Mouse (Mus musculus) MEL (cell line): Measurements from ENCODE around the gene Cemip2. TPM values are rescaled to one million over a fixed set of nuclear protein-coding genes. Genes with fewer than 3 reads are reported as not detected.

ENCODE experiments used
- DNase-seq: peaks from one replicate; pipeline ENCODE4 v3.0.0; 2011; ENCODE audit warnings: low read depth, low spot score
- H3K27ac ChIP-seq: 2 replicates; pipeline ENCODE4 v1.5.1; 2012; ENCODE audit warnings: low read depth, mild to moderate bottlenecking, control low read depth, low read length, moderate library complexity; ENCODE audit not compliant: control insufficient read depth
- H3K27me3 ChIP-seq, 2 experiments: fragments of 150-350 bp in 1 of 2; sonication (generic) in 1 of 2; 2 replicates each; pipeline ENCODE4 v1.6.1; 2012; ENCODE audit warnings: low read length in 2 of 2, mild to moderate bottlenecking in 2 of 2, improper control_type of control experiment in 1 of 2, moderate library complexity in 1 of 2; ENCODE audit not compliant: insufficient read depth in 2 of 2, control insufficient read depth in 1 of 2
- H3K36me3 ChIP-seq, 2 experiments: 2 replicates each; pipeline ENCODE4 v1.6.1; 2012 to 2014; ENCODE audit warnings: low read length in 2 of 2, improper control_type of control experiment in 1 of 2, inconsistent platforms in 1 of 2, mild to moderate bottlenecking in 1 of 2; ENCODE audit not compliant: insufficient read depth in 2 of 2, control insufficient read depth in 1 of 2
- H3K4me1 ChIP-seq, 2 experiments: fragments of 150-350 bp in 1 of 2; sonication (generic) in 1 of 2; 2 replicates each; pipeline ENCODE4 v1.6.1; 2012; ENCODE audit warnings: low read length in 2 of 2, improper control_type of control experiment in 1 of 2, mild to moderate bottlenecking in 1 of 2; ENCODE audit not compliant: insufficient read depth in 2 of 2, control insufficient read depth in 1 of 2
- H3K4me3 ChIP-seq, 2 experiments: fragments of 150-350 bp in 1 of 2; sonication (generic) in 1 of 2; 2 replicates each; pipeline ENCODE4 v1.5.1; 2012; ENCODE audit warnings: low read depth in 2 of 2, low read length in 2 of 2, mild to moderate bottlenecking in 2 of 2, moderate library complexity in 2 of 2, control low read depth in 1 of 2, improper control_type of control experiment in 1 of 2; ENCODE audit not compliant: control insufficient read depth in 1 of 2, insufficient read depth in 1 of 2
- H3K79me2 ChIP-seq: 2 replicates; pipeline ENCODE4 v1.6.1; 2012; ENCODE audit warnings: mild to moderate bottlenecking, low read length, moderate library complexity; ENCODE audit not compliant: control insufficient read depth, poor library complexity, insufficient read depth
- H3K9ac ChIP-seq: 2 replicates; pipeline ENCODE4 v1.6.1; 2012; ENCODE audit warnings: low read depth, mild to moderate bottlenecking, control low read depth, low read length, moderate library complexity; ENCODE audit not compliant: control insufficient read depth, poor library complexity, severe bottlenecking
- H3K9me3 ChIP-seq: fragments of 150-350 bp; sonication (generic); replicated peaks from 2 replicates; pipeline ENCODE4 v1.6.1; 2012; ENCODE audit warnings: mild to moderate bottlenecking, low read length, improper control_type of control experiment, moderate library complexity; ENCODE audit not compliant: insufficient read depth
- CHD1 ChIP-seq: IDR thresholded peaks from 2 replicates; pipeline ENCODE4 v1.6.1; 2012; ENCODE audit warnings: low read depth, mild to moderate bottlenecking, inconsistent platforms, low read length, improper control_type of control experiment
- CHD2 ChIP-seq: IDR thresholded peaks from 2 replicates; pipeline ENCODE4 v1.6.1; 2011; ENCODE audit warnings: low read length, improper control_type of control experiment
- CTCF ChIP-seq, 3 experiments: IDR thresholded peaks in 2 of 3; conservative IDR thresholded peaks in 1 of 3; 2 replicates each; pipeline ENCODE4 v1.5.1; 2011 to 2012; ENCODE audit warnings: low read length in 3 of 3, low read depth in 2 of 3, mild to moderate bottlenecking in 2 of 3, improper control_type of control experiment in 1 of 3, inconsistent platforms in 1 of 3, mixed read lengths in 1 of 3, moderate library complexity in 1 of 3; ENCODE audit not compliant: control insufficient read depth in 1 of 3, insufficient read depth in 1 of 3, poor library complexity in 1 of 3, severe bottlenecking in 1 of 3
- ELF1 ChIP-seq: IDR thresholded peaks from 2 replicates; pipeline ENCODE4 v1.6.1; 2014; ENCODE audit warnings: low read depth, mild to moderate bottlenecking, inconsistent platforms, low read length, improper control_type of control experiment, moderate library complexity
- GABPA ChIP-seq: IDR thresholded peaks from 2 replicates; pipeline ENCODE4 v1.6.1; 2012; ENCODE audit warnings: low read depth, mild to moderate bottlenecking, inconsistent platforms, low read length, improper control_type of control experiment, moderate library complexity
- GATA1 ChIP-seq: IDR thresholded peaks from 2 replicates; pipeline ENCODE4 v1.6.1; 2011; ENCODE audit warnings: low read depth, low read length, improper control_type of control experiment
- HCFC1 ChIP-seq: IDR thresholded peaks from 2 replicates; pipeline ENCODE4 v1.6.1; 2012; ENCODE audit warnings: low read depth, mild to moderate bottlenecking, inconsistent platforms, low read length, improper control_type of control experiment, moderate library complexity
- KAT2A ChIP-seq: conservative IDR thresholded peaks from 2 replicates; pipeline ENCODE4 v1.6.1; 2012; ENCODE audit warnings: low read depth, low read length, improper control_type of control experiment, inconsistent platforms
- MEF2A ChIP-seq: IDR thresholded peaks from 2 replicates; pipeline ENCODE4 v1.6.1; 2014; ENCODE audit warnings: low read depth, mild to moderate bottlenecking, inconsistent platforms, low read length, improper control_type of control experiment; ENCODE audit not compliant: poor library complexity, insufficient replicate concordance, severe bottlenecking; ENCODE audit errors: extremely low read depth
- MYC ChIP-seq: IDR thresholded peaks from 2 replicates; pipeline ENCODE4 v1.6.1; 2011; ENCODE audit warnings: low read depth, mild to moderate bottlenecking, low read length, improper control_type of control experiment, moderate library complexity
- NELFE ChIP-seq: IDR thresholded peaks from 2 replicates; pipeline ENCODE4 v1.6.1; 2011; ENCODE audit warnings: low read depth, low read length, improper control_type of control experiment
- POLR2AphosphoS2 ChIP-seq: IDR thresholded peaks from 2 replicates; pipeline ENCODE4 v1.6.1; 2011; ENCODE audit warnings: low read length, improper control_type of control experiment
- RAD21 ChIP-seq: IDR thresholded peaks from 2 replicates; pipeline ENCODE4 v1.6.1; 2011; ENCODE audit warnings: mild to moderate bottlenecking, low read depth, low read length, improper control_type of control experiment
- SMC3 ChIP-seq: IDR thresholded peaks from 2 replicates; pipeline ENCODE4 v1.6.1; 2011; ENCODE audit warnings: low read depth, low read length, improper control_type of control experiment
- TAL1 ChIP-seq: IDR thresholded peaks from 2 replicates; pipeline ENCODE4 v1.6.1; 2012; ENCODE audit warnings: mild to moderate bottlenecking, inconsistent platforms, low read length, moderate library complexity, mixed read lengths
- TBP ChIP-seq: IDR thresholded peaks from 2 replicates; pipeline ENCODE4 v1.8.0; 2011; ENCODE audit warnings: low read depth, low read length, improper control_type of control experiment
- USF1 ChIP-seq: IDR thresholded peaks from 2 replicates; pipeline ENCODE4 v1.6.1; 2014; ENCODE audit warnings: low read depth, mild to moderate bottlenecking, inconsistent platforms, low read length, improper control_type of control experiment, moderate library complexity
- USF2 ChIP-seq, 2 experiments: IDR thresholded peaks; 2 replicates each; pipeline ENCODE4 v1.6.1; 2011 to 2012; ENCODE audit warnings: improper control_type of control experiment in 2 of 2, low read length in 2 of 2, borderline replicate concordance in 1 of 2, inconsistent platforms in 1 of 2, low read depth in 1 of 2, mild to moderate bottlenecking in 1 of 2; ENCODE audit not compliant: insufficient read depth in 1 of 2
- polyA plus RNA-seq, 2 experiments: library from polyadenylated mRNA; stranded (reverse) in 1 of 2; unstranded in 1 of 2; fragments of >175 nt in 1 of 2; fragments of >200 nt in 1 of 2; gene quantifications; 2 replicates each; pipeline versions ENCODE4 v1.2.1 to v1.2.4; 2012; ENCODE audit warnings: low replicate concordance in 2 of 2, low read depth in 1 of 2; ENCODE audit not compliant: insufficient read length in 2 of 2, insufficient read depth in 1 of 2, missing spikeins in 1 of 2
- total RNA-seq: library from RNA; depleted of rRNA; stranded (reverse); fragments of 300-350 nt; gene quantifications from 2 replicates; pipeline ENCODE4 v1.2.3, GENCODE M21; 2012

Cemip2 gene
- total and polyA plus RNA-seq, 3 experiments = 5.0 to 5.9 TPM; not detected in 1

GRCm38 (mm10) chr19:21816260-21816659, 38.1 kb downstream of the Cemip2 start:
- Histone ChIP-seq H3K27ac (no peak overlapping the region), H3K79me2 (no peaks in the 10 kb centered on the region), H3K4me1 (no peaks in the 10 kb centered on the region), H3K36me3 (no peaks in the 10 kb centered on the region), H3K4me3 (no peak overlapping the region), H3K27me3 (no peaks in the 10 kb centered on the region), H3K9ac (no peak overlapping the region), H3K9me3 (no peaks in the 10 kb centered on the region)
- no peak for DNase-seq
- TF ChIP-seq CTCF (IDR thresholded peaks at IDR 0.05 in 2 of 3, conservative IDR thresholded peaks at IDR 0.05 in 1 of 3; ENCODE audit: control insufficient read depth in 1 of 3, insufficient read depth in 1 of 3, low read depth in 2 of 3, low read length in 3 of 3, poor library complexity in 1 of 3, severe bottlenecking in 1 of 3) = no peak
- TF ChIP-seq SMC3 = no peak
- TF ChIP-seq GATA1 = no peak
- TF ChIP-seq CHD1 = no peak
- TF ChIP-seq MYC = no peak
- TF ChIP-seq USF1 = no peak
- TF ChIP-seq CHD2 = no peak
- no peak for TF ChIP-seq MEF2A
- no peak for TF ChIP-seq TAL1
- no peak for TF ChIP-seq TBP
- TF ChIP-seq HCFC1 = no peak
- no peak for TF ChIP-seq POLR2AphosphoS2
- TF ChIP-seq KAT2A = no peak
- no peak for TF ChIP-seq USF2 (IDR thresholded peaks at IDR 0.05; ENCODE audit: borderline replicate concordance in 1 of 2, insufficient read depth in 1 of 2, low read depth in 1 of 2, low read length in 2 of 2)
- no peak for TF ChIP-seq GABPA
- TF ChIP-seq ELF1 = no peak

GRCm38 (mm10) chr19:21818021-21818725, 40.0 kb downstream of the Cemip2 start:
- no peak for DNase-seq
- Histone ChIP-seq H3K27ac (no peak overlapping the region), H3K36me3 (no peaks in the 10 kb centered on the region), H3K9me3 (no peaks in the 10 kb centered on the region), H3K4me1 (no peaks in the 10 kb centered on the region), H3K4me3 (no peak overlapping the region), H3K9ac (no peak overlapping the region), H3K79me2 (no peaks in the 10 kb centered on the region), H3K27me3 (no peaks in the 10 kb centered on the region)
- no peak for TF ChIP-seq NELFE
- no peak for TF ChIP-seq RAD21
